8 mouse cellular contexts compared by ENCODE assay signal in genomic region chr15:88733834-88734571, GRCm38 (mm10). TPM values are rescaled to one million over a fixed set of nuclear protein-coding genes. Genes with fewer than 3 reads are reported as not detected.
A peak's percentile ranks its signal among the peaks of the same experiment; 100 is the strongest.
DNase-seq lines count a peak whose midpoint lies in the region; ATAC-seq lines count a peak whose summit lies in the region.

Gene Brd1 (minus strand): TSS chr15:88734233.

- H3K4me1 ChIP-seq in intestine, embryonic 14.5 days (replicated peaks; ENCODE audit: control insufficient read depth, insufficient read depth, low read length) = peaks cover 14% of the 10 kb centered on the region

- intact Hi-C loops in left cerebral cortex, postnatal 25 days (cut with DNase I) = loop anchor here (2.0 kb wide), 1 partner anchor 17 kb away; the partner anchor contains the start of gene Zbed4

- peak within 1 kb of the TSS; percentile 91 for H3K4me2 ChIP-seq in intestine, embryonic 14.5 days (ENCODE audit: low read length)

- WGBS in intestine, embryonic 14.5 days = under 1% methylated on average over 63 of the region's 103 CpGs

- peak within 1 kb of the TSS; percentile 90 for H3K4me3 ChIP-seq in intestine, embryonic 14.5 days (ENCODE audit: low read depth, low read length)

- H3K9ac ChIP-seq in intestine, embryonic 14.5 days (ENCODE audit: low read length) = peak within 1 kb of the TSS; percentile 92

- H3K9me3 ChIP-seq in intestine, embryonic 14.5 days (ENCODE audit: control insufficient read depth, low read length) = no peaks in the 10 kb centered on the region

- H3K36me3 ChIP-seq in intestine, embryonic 14.5 days (ENCODE audit: control insufficient read depth, insufficient read depth, low read length) = peaks cover 13% of the 10 kb centered on the region

- H3K27ac ChIP-seq in intestine, embryonic 14.5 days (ENCODE audit: low read depth) = peak within 1 kb of the TSS; percentile 86

- no peaks in the 10 kb centered on the region for H3K27me3 ChIP-seq in intestine, embryonic 14.5 days (replicated peaks; ENCODE audit: control insufficient read depth, insufficient read depth, low read length)

- peak; percentile 88 to 93 for DNase-seq in adrenal gland, adult (ENCODE audit: inconsistent age in 2 of 2, low spot score in 1 of 2)
- peak; percentile 88 for DNase-seq in embryo, embryonic 10.5 days (ENCODE audit: low spot score)
- peak; percentile 84 for DNase-seq in gastrocnemius, postnatal 25 days
- peak; percentile 77 for DNase-seq in intestine, embryonic 14.5 days (ENCODE audit: low spot score)
- DNase-seq in left cerebral cortex, postnatal 25 days (ENCODE audit: low spot score in 2 of 2) = peak; percentile 79 to 83
- peak; percentile 79 for DNase-seq in mesoderm, embryonic 11.5 days (ENCODE audit: low read depth, low spot score)
- peak; percentile 61 to 68 for DNase-seq in right cerebral cortex, postnatal 36 days (ENCODE audit: low spot score in 2 of 2)
- peak; percentile 69 for DNase-seq in yolk sac, embryonic 10.5 days (ENCODE audit: low spot score)

- peak; percentile 80 for ATAC-seq in intestine, embryonic 14.5 days (replicated peaks; ENCODE audit: low FRiP score, low TSS enrichment, low read depth)

RNA-seq across cellular contexts. Expression of gene Brd1, which starts in this region (rescaled TPM):
- total RNA-seq in gastrocnemius, postnatal 25 days (2021) = 10 to 100 TPM; 20.9 to 21.6 TPM
- polyA plus RNA-seq in intestine, embryonic 14.5 days (2014; fragmentation: Nextera tagmentation; extraction: Ambion mirVana) = 23.6 and 24.2 TPM in 2 replicates
- total RNA-seq in left cerebral cortex, postnatal 25 days (2021) = 10 to 100 TPM; 50.5 to 52.7 TPM

Comparison
In these comparisons a context has a peak if more than half of its experiments do, and no peak if none do; other contexts are left out.
1. Peak in every context shown above with its lines: DNase-seq, ATAC-seq, H3K4me3 ChIP-seq and H3K27ac ChIP-seq.